Mouse (Mus musculus) hindbrain, embryonic 10.5 days (tissue): ENCODE data around the gene Gm17571. TPM values are rescaled to one million over a fixed set of nuclear protein-coding genes. Genes with fewer than 3 reads are reported as not detected.

ENCODE experiments used
- DNase-seq: peaks from one replicate; pipeline ENCODE4 v3.0.0-alpha.2; 2017; ENCODE audit warnings: low spot score
- H3K27ac ChIP-seq: fragments of 300-500 bp; sonication (generic); 2 replicates; pipeline ENCODE4 v1.5.1; 2016; ENCODE audit warnings: mild to moderate bottlenecking, moderate library complexity
- H3K27me3 ChIP-seq: fragments of 300-500 bp; sonication (generic); 2 replicates; pipeline ENCODE4 v1.6.1; 2016; ENCODE audit warnings: mild to moderate bottlenecking; ENCODE audit not compliant: poor library complexity, insufficient read depth, severe bottlenecking
- H3K36me3 ChIP-seq: fragments of 300-500 bp; sonication (generic); 2 replicates; pipeline ENCODE4 v1.6.1; 2016; ENCODE audit warnings: mild to moderate bottlenecking, moderate library complexity
- H3K4me1 ChIP-seq: fragments of 300-500 bp; sonication (generic); replicated peaks from 2 replicates; pipeline ENCODE4 v1.6.1; 2016; ENCODE audit warnings: mild to moderate bottlenecking
- H3K4me3 ChIP-seq: fragments of 300-500 bp; sonication (generic); 2 replicates; pipeline ENCODE4 v1.5.1; 2016; ENCODE audit warnings: mild to moderate bottlenecking, moderate library complexity
- H3K9me3 ChIP-seq: fragments of 300-500 bp; sonication (generic); 2 replicates; pipeline ENCODE4 v1.6.1; 2016; ENCODE audit warnings: mild to moderate bottlenecking, moderate library complexity
- WGBS: fragments of 180-500 bp; shearing (Covaris S2); methylation state at CpG from one replicate; pipeline ENCODE4 v1.1.7; 2016; 5-methylcytosine and 5-hydroxymethylcytosine counted together
- polyA plus RNA-seq: library from polyadenylated mRNA; unstranded; fragments of >200 nt; fragmentation: Nextera tagmentation; extraction: Ambion mirVana; gene quantifications from 2 replicates; pipeline ENCODE4 v1.2.1, GENCODE M21; 2016

Gene Gm17571
- polyA plus RNA-seq, result not detected in 2 replicates

- no peak for DNase-seq
- Histone ChIP-seq H3K36me3 (no peaks in the 10 kb centered on the region), H3K4me1 (0 out of 2 replicates have a peak, but pooled peaks cover 4% of the 10 kb centered on the region), H3K27ac (no peak within 1 kb of the TSS), H3K4me3 (no peak within 1 kb of the TSS), H3K27me3 (no peaks in the 10 kb centered on the region), H3K9me3 (no peaks in the 10 kb centered on the region)
- WGBS, result 86% methylated on average over 4 of the region's 4 CpGs
These were observed at the start of gene Gm17571 for GRCm38 (mm10) chr9:13446703-13447285. Gene Gm17571, minus strand, starts transcription at chr9:13446753.

- Histone ChIP-seq H3K9me3 (no peaks in the 10 kb centered on the region), H3K4me1 (peaks cover 12% of the 10 kb centered on the region), H3K36me3 (no peaks in the 10 kb centered on the region), H3K27ac (no peak overlapping the region), H3K4me3 (no peak overlapping the region), H3K27me3 (no peaks in the 10 kb centered on the region)
- no peak for DNase-seq
These were observed 49.0 kb upstream of the Gm17571 start for GRCm38 (mm10) chr9:13495530-13495929.

GRCm38 (mm10) chr9:13493746-13494145 lies 47.2 kb upstream of the Gm17571 start:
- H3K9me3 ChIP-seq, result no peaks in the 10 kb centered on the region

GRCm38 (mm10) chr9:13492807-13493206 lies 46.3 kb upstream of the Gm17571 start:
- WGBS, result 90% methylated on average over 2 of the region's 2 CpGs
- no peak overlapping the region for H3K27ac ChIP-seq
- no peaks in the 10 kb centered on the region for H3K36me3 ChIP-seq
- H3K9me3 ChIP-seq, result no peaks in the 10 kb centered on the region
- H3K4me3 ChIP-seq, result no peak overlapping the region
- no peaks in the 10 kb centered on the region for H3K27me3 ChIP-seq
- no peak for DNase-seq
- peaks cover 7% of the 10 kb centered on the region for H3K4me1 ChIP-seq

More at GRCm38 (mm10) chr9:13493746-13494145, 47.2 kb upstream of the Gm17571 start:
- 92% methylated on average over 2 of the region's 2 CpGs for WGBS
- no peak for DNase-seq
- no peaks in the 10 kb centered on the region for H3K27me3 ChIP-seq
- peaks cover 12% of the 10 kb centered on the region for H3K4me1 ChIP-seq
- H3K27ac ChIP-seq, result no peak overlapping the region
- no peaks in the 10 kb centered on the region for H3K36me3 ChIP-seq
- H3K4me3 ChIP-seq, result no peak overlapping the region

- H3K27ac ChIP-seq, result no peak overlapping the region
- no peak overlapping the region for H3K4me3 ChIP-seq
- WGBS, result 84% methylated on average over 9 of the region's 9 CpGs
- no peaks in the 10 kb centered on the region for H3K36me3 ChIP-seq
- H3K9me3 ChIP-seq, result no peaks in the 10 kb centered on the region
- H3K4me1 ChIP-seq, result peaks cover 3% of the 10 kb centered on the region; the same call in 1 of the 2 replicates
- no peak for DNase-seq
- H3K27me3 ChIP-seq, result no peaks in the 10 kb centered on the region
These were observed 45.5 kb upstream of the Gm17571 start for GRCm38 (mm10) chr9:13491854-13492620.

GRCm38 (mm10) chr9:13491107-13491506 lies 44.6 kb upstream of the Gm17571 start:
- H3K4me1 ChIP-seq, result no peaks in the 10 kb centered on the region
- 82% methylated on average over 1 of the region's 1 CpGs for WGBS

GRCm38 (mm10) chr9:13485914-13486313 lies 39.4 kb upstream of the Gm17571 start:
- no peak overlapping the region for H3K4me3 ChIP-seq

More at GRCm38 (mm10) chr9:13491107-13491506, 44.6 kb upstream of the Gm17571 start:
- Histone ChIP-seq H3K36me3 (no peaks in the 10 kb centered on the region), H3K9me3 (no peaks in the 10 kb centered on the region), H3K27me3 (no peaks in the 10 kb centered on the region), H3K4me3 (no peak overlapping the region), H3K27ac (no peak overlapping the region)
- DNase-seq, result no peak

GRCm38 (mm10) chr9:13484267-13485240 lies 38.0 kb upstream of the Gm17571 start:
- WGBS, result 70% methylated on average over 12 of the region's 12 CpGs
- no peak for DNase-seq

More at GRCm38 (mm10) chr9:13485914-13486313, 39.4 kb upstream of the Gm17571 start:
- Histone ChIP-seq H3K4me1 (peaks cover 20% of the 10 kb centered on the region), H3K9me3 (no peaks in the 10 kb centered on the region), H3K36me3 (no peaks in the 10 kb centered on the region), H3K27me3 (no peaks in the 10 kb centered on the region), H3K27ac (no peak overlapping the region)
- WGBS, result 78% methylated on average over 1 of the region's 1 CpGs
- DNase-seq, result no peak

GRCm38 (mm10) chr9:13483199-13484068 lies 36.9 kb upstream of the Gm17571 start:
- no peaks in the 10 kb centered on the region for H3K36me3 ChIP-seq
- no peaks in the 10 kb centered on the region for H3K9me3 ChIP-seq
- H3K27me3 ChIP-seq, result no peaks in the 10 kb centered on the region
- H3K27ac ChIP-seq, result peak overlapping the region; percentile 64; the same call in 1 of the 2 replicates
- H3K4me3 ChIP-seq, result no peak overlapping the region
- peaks cover 39% of the 10 kb centered on the region for H3K4me1 ChIP-seq
- DNase-seq, result no peak
- 76% methylated on average over 5 of the region's 5 CpGs for WGBS

More at GRCm38 (mm10) chr9:13484267-13485240, 38.0 kb upstream of the Gm17571 start:
- Histone ChIP-seq H3K27me3 (no peaks in the 10 kb centered on the region), H3K9me3 (no peaks in the 10 kb centered on the region), H3K27ac (0 out of 2 replicates have a peak overlapping the region, but pooled peaks have one; percentile 23), H3K4me3 (no peak overlapping the region), H3K36me3 (no peaks in the 10 kb centered on the region), H3K4me1 (peaks cover 28% of the 10 kb centered on the region)

GRCm38 (mm10) chr9:13479275-13479674 lies 32.7 kb upstream of the Gm17571 start:
- H3K36me3 ChIP-seq, result no peaks in the 10 kb centered on the region
- peak overlapping the region; percentile 40; the same call in 1 of the 2 replicates for H3K27ac ChIP-seq
- H3K9me3 ChIP-seq, result no peaks in the 10 kb centered on the region
- WGBS, result 14% methylated on average over 4 of the region's 4 CpGs
- H3K27me3 ChIP-seq, result no peaks in the 10 kb centered on the region
- H3K4me1 ChIP-seq, result peaks cover 35% of the 10 kb centered on the region
- no peak for DNase-seq
- no peak overlapping the region for H3K4me3 ChIP-seq

- 96% methylated on average over 5 of the region's 5 CpGs for WGBS
- H3K27ac ChIP-seq, result no peak overlapping the region
- no peak for DNase-seq
- peaks cover 22% of the 10 kb centered on the region for H3K4me1 ChIP-seq
- no peak overlapping the region for H3K4me3 ChIP-seq
- no peaks in the 10 kb centered on the region for H3K36me3 ChIP-seq
- H3K9me3 ChIP-seq, result no peaks in the 10 kb centered on the region
- no peaks in the 10 kb centered on the region for H3K27me3 ChIP-seq
These were observed 28.4 kb upstream of the Gm17571 start for GRCm38 (mm10) chr9:13474951-13475350.

- H3K27me3 ChIP-seq, result no peaks in the 10 kb centered on the region
- 38% methylated on average over 7 of the region's 7 CpGs for WGBS
- no peak overlapping the region for H3K4me3 ChIP-seq
- no peaks in the 10 kb centered on the region for H3K36me3 ChIP-seq
- no peak overlapping the region for H3K27ac ChIP-seq
- no peak for DNase-seq
- peaks cover 33% of the 10 kb centered on the region for H3K4me1 ChIP-seq
- H3K9me3 ChIP-seq, result no peaks in the 10 kb centered on the region
These were observed 23.5 kb upstream of the Gm17571 start for GRCm38 (mm10) chr9:13470013-13470412.
